Mouse (Mus musculus): ENCODE data around the gene Qsox1.

The Qsox1 gene

DNA sequence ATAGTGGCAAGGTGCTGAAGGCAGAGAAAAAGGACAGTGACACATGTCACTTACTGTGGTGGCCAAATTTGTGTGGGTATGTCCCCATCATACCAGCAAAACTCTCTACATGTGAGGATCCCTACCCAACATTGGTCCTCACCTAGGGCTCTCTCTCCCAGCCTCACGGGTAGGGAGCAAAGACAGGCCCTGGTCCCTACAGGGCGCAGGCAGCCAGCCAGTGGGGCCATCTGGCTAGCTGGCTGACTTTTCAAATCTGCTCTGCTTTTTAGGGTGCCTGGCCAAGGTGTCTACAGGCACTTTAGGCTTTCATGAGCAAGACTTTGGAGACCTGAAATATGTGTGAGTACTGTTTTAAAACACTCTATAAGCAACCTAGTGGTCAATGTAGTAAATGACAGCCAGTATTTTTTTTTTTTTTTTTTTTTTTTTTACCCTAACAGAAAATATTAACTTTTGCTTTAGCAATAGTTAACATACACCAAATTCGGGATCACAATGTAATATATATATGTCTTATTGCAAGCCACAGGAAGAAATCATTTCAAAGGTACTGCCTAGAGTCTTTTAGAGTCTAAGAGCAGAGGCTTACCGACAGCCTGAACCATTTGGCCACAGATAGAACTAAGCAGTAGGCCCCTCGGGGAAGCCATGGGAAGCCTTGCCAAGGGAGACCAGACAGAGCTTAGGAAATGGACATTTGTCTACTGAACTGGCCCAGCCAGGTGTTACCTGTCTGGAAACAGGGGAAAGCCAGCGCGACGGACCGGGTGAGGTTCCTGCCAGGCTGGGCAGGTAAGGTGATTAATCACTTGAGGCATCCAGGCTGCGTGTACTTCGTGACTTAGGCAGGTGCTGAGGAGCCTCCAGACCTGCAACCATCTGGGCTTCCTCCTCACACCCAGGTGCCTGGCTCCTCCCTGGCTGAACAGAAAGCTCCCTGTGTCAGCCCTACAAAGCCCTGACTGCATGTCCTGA, 11.4 kb downstream of the Qsox1 start:
- no peak for DNase-seq (ENCODE audit: inconsistent ontology term)

DNA sequence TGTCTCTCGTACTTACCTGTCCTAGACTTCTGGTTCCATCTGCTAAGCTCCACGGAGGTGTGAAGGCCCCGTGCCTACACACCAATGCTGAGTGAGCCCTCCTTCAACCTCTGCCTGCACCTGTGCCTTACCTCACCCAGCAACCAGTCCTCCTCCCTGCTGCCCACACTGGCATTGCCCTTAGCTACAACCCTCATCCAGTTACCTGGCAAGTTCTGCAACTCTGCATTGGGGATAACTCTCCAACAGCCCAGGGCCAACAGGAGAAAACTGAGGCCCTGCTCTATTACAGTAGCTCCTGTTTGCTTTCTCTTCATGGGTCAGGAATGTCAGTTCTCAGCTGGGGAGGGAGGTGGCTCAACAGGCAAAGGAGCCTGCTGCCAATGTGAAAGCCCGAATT, 14.7 kb downstream of the Qsox1 start:
- no peak for DNase-seq (ENCODE audit: inconsistent ontology term)

DNA sequence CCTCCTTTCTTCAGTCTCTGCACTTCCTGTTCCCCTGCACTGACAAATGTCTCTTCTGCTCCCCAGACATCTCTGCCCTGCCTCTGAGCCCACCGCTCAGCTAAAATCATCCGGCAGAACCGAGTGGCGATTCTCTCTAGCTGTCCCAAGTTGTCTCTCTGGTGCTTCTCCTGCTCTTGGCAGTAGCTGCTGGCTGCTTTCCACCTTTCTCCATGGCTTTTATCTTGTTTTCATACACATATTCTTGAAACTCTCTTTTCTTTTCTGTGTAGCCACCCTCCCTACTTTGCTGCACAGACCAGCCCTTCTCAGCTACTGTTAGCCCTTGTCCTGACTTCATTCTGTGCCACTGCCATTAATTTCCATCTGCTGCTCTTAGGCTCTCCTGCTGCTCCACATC, 15.3 kb downstream of the Qsox1 start:
- DNase-seq (ENCODE audit: inconsistent ontology term), result no peak

DNA sequence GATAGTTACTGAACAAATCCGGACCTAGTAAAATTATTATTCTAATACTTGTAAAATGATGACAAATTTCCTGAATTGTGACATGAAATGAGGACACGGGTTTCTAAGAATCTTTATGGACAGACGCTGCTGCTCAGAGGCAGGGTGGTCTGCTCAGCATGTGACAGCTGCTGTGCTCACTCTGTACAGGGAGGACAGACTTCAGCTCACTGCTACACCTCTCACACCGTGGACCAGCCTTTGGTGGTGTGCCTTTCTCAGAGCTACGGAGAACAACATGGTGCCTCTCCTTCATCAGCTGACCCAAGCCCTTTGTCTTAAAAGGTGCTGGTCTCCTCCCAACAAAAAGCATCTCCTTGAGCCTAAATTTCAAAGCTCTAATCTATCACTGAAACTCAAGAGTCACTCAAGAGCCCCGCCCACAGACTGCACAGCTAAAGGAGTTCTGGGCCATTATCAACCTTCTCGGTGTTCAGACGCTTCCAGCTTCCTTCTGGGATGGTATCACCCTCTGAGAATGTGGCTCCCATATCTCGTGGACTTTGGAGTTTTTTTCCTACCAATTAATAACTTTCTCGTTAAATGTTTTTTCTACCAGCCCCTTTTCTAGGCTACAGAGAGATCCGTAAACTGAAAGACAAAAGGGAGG, 15.8 kb downstream of the Qsox1 start:
- DNase-seq (ENCODE audit: inconsistent ontology term), result no peak

DNA sequence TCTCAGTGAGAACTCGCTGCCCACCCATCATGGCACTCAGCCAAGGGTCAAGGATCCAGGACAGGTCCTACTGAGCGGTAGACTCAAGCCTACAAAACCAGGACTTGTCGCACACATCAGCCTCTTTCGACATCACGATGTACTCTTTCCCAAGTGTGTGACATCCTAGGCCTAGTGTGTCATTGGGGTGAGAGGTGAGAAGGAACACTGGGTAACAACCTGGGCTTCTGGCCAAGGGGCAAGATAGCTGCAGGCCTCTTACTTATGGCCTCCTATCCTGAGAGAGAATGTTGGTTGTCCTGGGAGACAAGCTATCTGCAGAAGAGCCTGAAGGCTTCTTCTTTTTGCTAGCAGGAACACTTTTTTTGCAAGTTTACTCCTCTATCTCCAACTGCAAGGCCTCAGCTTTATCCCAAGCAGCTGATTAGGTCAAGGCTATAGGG, 16.9 kb downstream of the Qsox1 start:
- no peak for DNase-seq (ENCODE audit: inconsistent ontology term)

DNA sequence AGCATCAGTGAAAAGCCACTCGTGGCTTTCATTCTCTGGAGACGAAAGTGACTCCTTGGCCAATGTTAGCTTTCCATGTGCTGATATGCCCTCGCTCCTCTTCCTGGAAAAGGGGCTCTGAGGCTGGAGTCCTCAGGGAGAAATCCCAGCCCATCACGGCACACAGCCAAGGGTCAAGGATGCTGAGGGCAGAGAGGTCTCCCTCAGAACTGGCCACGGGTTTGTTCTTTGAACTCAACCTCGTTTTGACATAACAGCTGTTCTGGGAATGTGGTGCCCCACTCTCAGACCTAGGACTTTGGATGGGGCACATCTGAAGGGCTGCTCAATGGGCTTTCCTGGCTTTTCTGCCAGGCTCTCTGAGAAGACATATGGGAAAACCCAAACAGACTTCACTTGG, 17.8 kb downstream of the Qsox1 start:
- DNase-seq (ENCODE audit: inconsistent ontology term), result no peak

DNA sequence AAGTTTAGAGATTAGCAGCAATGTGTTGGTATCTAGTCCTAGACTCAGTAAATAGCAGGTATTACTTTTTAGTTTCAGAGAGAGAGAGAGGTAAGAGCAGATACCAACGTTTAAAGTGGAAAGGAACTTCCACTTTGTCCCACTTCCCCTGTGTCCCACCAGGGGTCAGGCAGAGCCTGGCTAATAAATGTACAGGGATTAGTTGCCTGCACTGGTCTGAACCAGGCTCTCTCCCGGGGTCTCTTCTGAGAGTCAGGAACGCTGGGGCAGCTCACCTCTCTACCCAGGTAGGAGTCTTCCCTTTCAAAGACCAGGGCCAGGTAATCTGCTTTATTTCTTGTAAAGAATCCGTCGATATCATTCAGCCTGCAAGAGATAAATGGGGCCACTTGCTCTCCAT, 20.8 kb downstream of the Qsox1 start:
- no peak for DNase-seq (ENCODE audit: inconsistent ontology term)

DNA sequence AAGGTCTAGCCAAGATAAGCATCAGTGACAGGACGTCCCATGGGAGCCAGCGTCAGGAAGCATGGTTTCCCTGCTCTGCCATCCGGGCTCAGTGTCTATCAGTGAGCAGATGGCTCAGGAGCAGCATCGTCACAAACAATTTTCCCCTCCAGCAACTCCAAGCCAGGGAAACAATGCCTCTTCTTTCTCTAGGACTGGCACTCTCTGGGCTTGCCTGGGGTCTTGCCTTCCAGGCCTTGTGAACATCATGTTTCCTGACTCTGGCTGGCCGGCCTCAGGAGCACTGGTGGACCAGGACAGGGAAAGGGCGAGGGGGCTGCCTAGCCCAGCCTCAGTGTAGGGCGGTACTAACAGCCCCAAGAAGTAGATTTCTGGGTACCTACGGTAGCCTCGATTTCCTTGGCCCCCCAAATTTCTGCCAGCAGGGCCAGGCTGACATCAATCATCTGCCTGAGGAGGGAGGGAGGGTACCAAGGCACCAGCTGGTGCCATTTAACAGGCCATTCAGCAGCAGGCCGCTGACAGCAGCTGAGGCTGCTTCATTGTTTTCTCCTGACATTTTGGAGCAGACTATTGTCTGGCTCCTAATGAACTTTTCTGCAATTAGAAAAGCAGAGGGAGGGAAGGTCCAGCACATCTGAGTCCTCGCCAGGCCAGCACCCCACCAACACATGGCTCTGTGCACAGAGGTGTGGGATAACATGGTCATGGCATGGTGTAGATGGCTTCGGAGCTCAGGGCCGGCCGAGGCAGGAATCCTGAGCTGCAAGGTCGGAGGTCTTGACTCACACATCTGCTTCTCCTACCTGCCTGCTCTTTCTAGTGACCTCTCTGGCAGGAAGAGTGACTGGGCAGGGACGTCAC, 22.3 kb downstream of the Qsox1 start:
- peak; percentile 58 for DNase-seq (ENCODE audit: inconsistent ontology term)

DNA sequence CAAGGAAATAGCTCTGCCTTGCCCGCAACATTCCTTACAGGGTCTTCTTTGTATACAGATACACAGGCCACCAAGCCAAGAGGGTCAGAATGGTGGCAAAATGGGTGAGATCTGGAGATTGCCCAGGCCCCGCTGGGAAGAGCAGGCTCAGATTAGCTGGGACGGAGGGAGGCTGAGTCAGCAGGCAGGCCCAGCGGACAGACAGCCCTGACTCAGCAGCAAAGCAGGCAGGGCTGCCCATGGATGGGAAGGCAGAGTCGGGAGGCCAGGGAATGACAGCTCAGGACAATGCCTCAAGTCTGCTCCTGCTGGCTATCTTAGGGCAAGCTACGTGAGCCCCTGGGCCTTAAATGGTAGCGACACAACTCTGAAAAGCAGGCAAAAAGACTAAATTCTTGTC, 26.8 kb downstream of the Qsox1 start:
- peak; percentile 70 for DNase-seq (ENCODE audit: inconsistent ontology term)

DNA sequence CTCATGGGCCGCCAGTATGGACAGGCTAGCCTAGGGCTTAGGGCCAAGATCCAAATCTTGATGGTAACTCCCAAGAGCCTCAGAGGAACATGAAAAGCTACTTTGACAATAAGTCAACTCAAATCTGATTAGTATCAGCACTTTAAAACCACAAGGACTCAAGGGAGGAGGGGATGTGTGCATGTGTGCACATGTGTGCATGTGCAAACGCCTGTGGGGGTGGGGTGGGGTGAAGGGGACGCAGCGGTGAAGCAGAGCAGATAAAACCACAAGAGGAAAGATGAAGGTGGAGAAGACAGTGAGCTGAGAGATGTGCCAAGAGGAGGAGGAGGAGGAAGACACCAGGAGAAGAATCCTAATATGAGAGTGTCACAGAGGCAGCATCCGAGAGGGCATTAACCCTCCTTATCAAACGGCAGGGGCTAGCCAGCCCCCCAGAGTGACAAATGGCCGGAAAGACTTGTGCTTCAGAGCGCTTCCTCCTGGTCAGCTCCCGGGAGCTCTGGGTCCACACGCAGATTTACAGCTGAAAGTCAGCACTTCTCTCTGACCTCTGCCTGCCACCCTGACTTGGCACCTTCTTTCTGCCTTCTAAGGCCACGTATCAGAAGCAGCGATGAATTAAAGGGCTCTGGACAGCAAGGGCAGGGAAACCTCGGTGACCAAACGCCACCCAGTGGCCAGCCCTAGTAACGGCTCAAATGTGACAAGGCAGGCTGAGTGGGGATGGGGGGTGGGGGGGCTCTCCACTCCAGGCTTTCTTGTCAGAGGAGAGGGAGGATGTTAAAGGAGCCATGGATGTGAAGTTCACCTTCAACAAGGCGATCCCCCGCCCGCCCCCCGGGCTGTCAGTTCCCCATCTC, 28.1 kb downstream of the Qsox1 start:
- peak; percentile 51 for DNase-seq (ENCODE audit: inconsistent ontology term)

DNA sequence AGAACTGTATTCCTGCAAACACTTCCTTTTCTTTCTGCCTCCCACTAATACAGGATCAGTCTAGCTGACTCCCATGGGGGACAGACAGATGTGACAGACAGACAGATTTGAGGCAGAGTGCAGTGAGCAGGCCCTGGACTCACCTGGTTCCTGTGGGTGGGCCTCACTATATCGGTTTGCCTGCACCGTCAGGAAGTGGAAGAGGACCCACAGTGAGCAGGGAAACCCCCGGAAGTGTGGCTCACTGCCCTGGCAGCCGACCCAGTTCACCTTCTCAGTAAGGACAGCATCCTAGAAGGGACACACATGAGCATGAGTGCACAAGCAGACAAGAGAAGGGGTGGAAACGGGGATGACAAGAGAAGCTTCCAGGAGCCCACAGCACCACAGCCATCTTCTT, 30.3 kb downstream of the Qsox1 start:
- no peak for DNase-seq (ENCODE audit: inconsistent ontology term)

DNA sequence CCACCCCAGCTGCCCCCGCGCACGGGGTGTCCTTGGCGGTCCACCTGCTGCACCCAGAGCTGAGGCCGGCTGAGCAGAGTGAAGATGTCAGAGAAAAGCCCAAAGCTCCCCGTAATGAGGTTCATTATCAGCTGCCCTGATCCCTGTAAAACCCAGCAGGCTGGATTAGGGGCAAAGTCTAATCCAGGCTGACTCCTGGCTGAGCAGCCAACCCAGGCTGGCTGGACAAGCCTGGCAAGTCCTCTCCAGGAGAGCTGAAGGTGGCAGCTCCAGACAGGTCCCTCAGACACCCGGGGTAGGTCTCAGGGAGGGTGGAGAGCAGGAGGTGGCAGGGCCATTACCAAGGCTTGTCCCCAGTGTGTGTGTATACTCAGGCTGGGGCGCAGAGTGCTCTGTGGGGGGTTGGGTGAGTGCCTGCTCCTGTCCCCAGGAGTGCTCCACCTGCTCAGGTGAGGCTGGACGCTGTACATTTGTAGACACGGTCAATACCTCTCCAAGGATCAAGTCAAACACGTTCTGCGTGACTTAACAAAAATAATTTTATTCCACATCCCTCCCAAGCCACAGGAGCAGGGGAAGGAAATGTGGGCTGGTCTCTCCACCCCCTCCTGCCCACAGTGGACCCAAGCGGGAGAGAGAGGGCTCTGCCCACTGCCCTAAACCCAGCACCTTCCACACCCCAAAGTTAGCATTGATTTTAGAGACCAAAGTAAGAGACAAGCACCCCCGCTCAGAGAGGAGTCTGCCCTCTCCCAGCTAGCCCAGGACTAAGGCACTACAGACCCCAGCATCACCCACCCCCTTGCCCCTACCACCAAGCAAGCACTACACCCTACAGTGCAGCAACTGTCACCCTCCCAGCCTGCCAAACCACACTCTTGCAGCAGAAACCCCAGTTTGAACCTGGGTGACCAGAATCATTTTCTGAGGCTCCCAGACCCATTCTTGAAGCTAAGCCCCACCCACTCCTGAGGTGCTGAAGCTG, 34.8 kb downstream of the Qsox1 start:
- no peak for DNase-seq (ENCODE audit: inconsistent ontology term)

DNA sequence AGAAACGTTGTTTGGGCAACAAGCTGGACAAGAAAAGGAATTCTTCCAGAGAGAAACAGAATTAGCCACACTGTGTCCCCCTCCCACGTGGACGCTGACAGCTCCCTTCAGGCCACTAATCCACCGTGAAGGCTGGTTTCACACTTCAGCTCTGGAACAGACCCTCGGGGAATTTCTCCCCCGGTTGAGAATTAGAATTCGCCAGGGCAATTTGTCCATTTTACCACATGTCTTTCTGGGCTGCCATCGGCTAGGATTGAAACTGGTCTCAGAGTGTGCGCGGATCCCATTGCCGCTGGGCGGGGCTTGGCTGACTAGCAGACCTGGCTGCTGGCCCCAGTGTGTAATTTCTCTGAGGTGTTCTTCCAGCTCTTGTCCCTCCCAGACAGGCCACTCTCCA, 53.5 kb downstream of the Qsox1 start:
- no peak for DNase-seq (ENCODE audit: inconsistent ontology term)

DNA sequence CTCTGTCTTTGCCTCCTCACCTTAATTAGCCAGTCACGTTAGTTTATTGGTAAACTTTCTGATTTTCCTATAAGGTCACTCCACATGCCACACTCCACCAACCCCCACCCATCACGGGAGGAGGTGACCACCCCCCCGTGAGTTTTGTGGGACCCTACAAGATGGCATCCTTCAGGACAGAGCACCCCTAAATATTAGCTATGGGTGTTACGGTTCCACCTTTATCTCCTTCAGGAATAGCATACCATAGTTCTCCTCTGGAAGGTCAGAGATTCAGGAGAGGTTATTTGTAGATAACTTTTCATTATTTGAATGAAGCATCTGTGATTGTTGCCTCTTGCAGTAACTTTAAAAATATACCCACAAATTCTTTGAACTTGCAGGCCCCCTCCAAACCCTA, 54.0 kb downstream of the Qsox1 start:
- DNase-seq (ENCODE audit: inconsistent ontology term), result no peak

DNA sequence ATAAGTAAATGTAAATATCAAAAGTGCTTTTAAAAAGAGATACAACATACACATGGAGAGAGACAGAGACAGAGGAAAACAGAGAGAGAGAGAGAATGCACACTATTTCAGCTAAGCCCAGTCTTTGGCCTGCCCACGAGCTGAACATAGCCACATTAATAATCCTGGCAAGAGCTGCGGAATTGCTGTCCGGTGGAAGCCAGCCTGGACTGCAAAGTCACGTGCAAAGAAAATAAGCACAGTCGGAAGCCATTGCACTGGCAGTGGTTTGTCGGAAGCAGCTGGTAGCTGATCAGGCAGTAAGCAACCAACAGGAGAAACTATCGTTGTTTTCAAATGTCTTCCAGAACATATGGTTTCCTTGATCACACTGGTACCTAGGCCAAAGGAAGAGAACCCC, 55.1 kb downstream of the Qsox1 start:
- DNase-seq (ENCODE audit: inconsistent ontology term), result no peak

DNA sequence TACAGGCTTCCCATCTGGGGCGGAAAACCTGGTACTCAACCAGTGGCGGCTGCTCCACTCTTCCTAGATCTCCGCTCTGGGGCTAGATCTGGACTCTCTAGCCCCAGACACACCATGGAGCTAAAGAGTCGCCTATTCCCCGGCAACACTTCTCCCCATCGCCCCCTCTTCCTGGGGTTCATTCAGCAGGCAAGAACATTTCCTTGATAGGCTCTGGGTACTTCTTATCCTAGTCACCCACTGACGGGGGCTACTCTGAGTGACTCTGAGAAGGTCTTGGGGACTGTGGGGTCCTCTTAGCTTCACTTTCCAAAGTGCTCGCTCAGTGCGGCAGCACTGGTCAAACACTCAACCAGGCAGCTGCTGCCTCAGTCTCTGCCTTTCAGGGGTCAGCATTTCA, 59.3 kb downstream of the Qsox1 start:
- DNase-seq (ENCODE audit: inconsistent ontology term), result no peak

DNA sequence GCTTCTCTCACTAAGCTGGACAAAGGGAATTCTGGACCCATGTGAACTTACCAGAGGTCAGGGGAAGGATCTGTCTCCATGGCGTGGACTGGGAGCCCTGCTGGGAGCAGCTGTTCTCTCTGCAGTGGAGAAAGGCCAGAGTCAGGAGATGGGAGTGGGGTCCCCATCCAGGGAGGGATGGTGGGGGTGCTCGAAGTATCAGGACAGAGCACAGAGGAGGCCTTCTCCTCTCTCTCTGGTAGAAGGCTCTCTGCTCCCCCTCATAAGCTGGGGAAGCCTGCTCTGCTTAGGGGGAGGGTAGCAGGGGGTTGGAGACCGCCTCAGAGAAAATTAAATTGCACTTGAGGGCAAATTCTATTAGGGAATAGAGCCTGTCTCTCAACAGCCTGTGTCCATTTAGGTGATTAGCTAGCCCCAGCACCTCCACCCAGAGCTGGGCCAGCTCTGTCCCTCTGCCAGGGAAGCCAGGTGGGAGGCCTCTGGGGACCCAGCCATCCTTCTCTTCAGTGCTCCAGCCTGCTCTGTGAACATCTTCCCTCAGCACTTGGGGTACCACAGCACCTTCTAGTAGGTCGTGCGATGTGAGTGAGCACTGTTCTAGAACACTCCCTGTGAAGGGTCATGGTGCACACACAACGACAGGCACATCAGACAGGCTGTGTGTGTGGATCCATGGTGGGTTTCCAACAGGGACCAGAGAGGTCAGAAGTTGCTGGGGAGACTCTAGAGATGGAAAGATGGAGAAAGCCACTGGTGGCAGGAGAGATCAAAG, 61.0 kb downstream of the Qsox1 start, which contains the start of gene Lhx4:
Gene Lhx4, minus strand, starts transcription at position 201 of the 772 bp plus-strand sequence.
- DNase-seq (ENCODE audit: inconsistent ontology term), result no peak

DNA sequence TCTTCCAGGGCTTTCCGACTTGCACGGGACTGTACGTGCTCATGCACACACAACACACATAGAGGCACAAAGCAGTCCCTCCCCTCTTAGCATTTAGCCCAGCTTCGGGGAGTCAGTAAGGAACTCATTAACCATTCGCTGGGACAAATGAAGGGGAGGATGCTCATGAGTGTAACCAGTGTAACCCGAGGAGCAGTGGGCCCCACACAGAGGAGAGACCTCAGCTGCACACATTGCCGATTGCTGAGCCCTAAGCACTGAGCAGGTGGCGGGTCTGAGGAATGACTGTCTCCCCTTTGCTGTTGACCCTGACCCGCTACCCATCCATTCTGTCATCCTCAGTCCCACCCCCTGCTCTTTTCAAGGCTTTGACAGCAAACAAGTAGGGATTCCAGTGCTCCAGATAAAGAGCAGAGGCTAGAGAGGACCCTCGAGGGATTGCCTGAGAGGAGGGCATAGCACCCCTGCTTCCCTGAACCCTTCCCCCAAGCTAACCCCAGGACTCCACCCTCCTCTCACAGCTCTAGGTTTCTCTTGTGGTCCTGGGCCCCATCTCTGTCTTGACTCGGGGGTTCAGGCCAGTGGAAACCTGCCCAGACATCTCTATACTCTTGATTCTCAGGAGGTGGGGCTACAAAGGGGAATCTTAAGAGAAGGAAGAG, 62.0 kb downstream of the Qsox1 start:
- DNase-seq (ENCODE audit: inconsistent ontology term), result no peak

DNA sequence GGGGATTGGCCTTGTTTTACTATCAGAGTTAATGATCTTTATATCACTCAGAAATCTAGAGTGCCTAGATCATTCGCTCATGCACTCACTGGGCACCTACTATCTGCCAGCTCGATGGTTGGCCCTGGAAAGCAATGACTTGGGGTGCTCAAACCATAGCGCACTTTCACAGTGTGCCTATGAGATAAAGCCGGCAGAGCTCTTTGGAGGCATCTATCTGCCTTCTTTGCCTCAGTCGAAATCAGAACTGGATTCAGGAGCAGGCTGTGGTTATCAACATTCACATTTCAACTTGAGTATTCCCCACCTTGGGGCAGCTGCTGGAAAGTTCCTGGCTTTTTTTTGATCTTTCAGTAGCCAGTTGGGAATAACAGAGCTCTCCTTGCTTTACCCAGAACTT, 64.8 kb downstream of the Qsox1 start:
- DNase-seq (ENCODE audit: inconsistent ontology term), result no peak

Data from Muller cell, postnatal 12 days (primary cell).